Mouse (Mus musculus): ENCODE measurements around the gene Slfn8. TPM values are rescaled to one million over a fixed set of nuclear protein-coding genes. Genes with fewer than 3 reads are reported as not detected.

Gene Slfn8
- 0.37 and 1.3 TPM in 2 replicates for polyA plus RNA-seq (2012; rRNA removed)

GRCm38 (mm10) chr11:83020621-83021020, at the start of gene Slfn8:
Gene Slfn8 (minus strand): TSS chr11:83020810.
- no peaks in the 10 kb centered on the region for H3K4me1 ChIP-seq (ENCODE audit: control insufficient read depth, insufficient read depth, low read length)
- peak; percentile 36 for DNase-seq
- no peaks in the 10 kb centered on the region for H3K27me3 ChIP-seq (replicated peaks; ENCODE audit: control insufficient read depth, insufficient read depth, low read length)
- 52% methylated on average over 5 of the region's 5 CpGs for WGBS
- H3K4me3 ChIP-seq (ENCODE audit: insufficient read depth, low read depth, low read length): peak within 1 kb of the TSS; percentile 41
- TF ChIP-seq CTCF (conservative IDR thresholded peaks at IDR 0.05; ENCODE audit: insufficient read depth, insufficient read length, low read depth, low read length) (no peak), POLR2A (IDR thresholded peaks at IDR 0.05; ENCODE audit: low read depth, low read length) (no peak)
- no peaks in the 10 kb centered on the region for H3K36me3 ChIP-seq (ENCODE audit: control insufficient read depth, insufficient read depth, low read length)
- peak within 1 kb of the TSS; percentile 15 for H3K27ac ChIP-seq (ENCODE audit: insufficient read depth, low read depth, low read length)

- no peaks in the 10 kb centered on the region; the same call in 1 of the 2 replicates for H3K36me3 ChIP-seq (ENCODE audit: control insufficient read depth, insufficient read depth, low read length)
- no peak for DNase-seq
- H3K27ac ChIP-seq (ENCODE audit: insufficient read depth, low read depth, low read length): no peak overlapping the region
- H3K4me1 ChIP-seq (ENCODE audit: control insufficient read depth, insufficient read depth, low read length): no peaks in the 10 kb centered on the region
- TF ChIP-seq CTCF (conservative IDR thresholded peaks at IDR 0.05; ENCODE audit: insufficient read depth, insufficient read length, low read depth, low read length) (0 out of 2 replicates have a peak, but pooled peaks have one; percentile 10), POLR2A (IDR thresholded peaks at IDR 0.05; ENCODE audit: low read depth, low read length) (no peak)
- H3K4me3 ChIP-seq (ENCODE audit: insufficient read depth, low read depth, low read length): no peak overlapping the region
- no peaks in the 10 kb centered on the region; the same call in 1 of the 2 replicates for H3K27me3 ChIP-seq (replicated peaks; ENCODE audit: control insufficient read depth, insufficient read depth, low read length)
- WGBS: 75% methylated on average over 4 of the region's 4 CpGs
Observed at GRCm38 (mm10) chr11:83067982-83068694, 47.5 kb upstream of the Slfn8 start.

- peak overlapping the region; percentile 66 for H3K4me3 ChIP-seq (ENCODE audit: insufficient read depth, low read depth, low read length)
- 37% methylated on average over 11 of the region's 11 CpGs for WGBS
- TF ChIP-seq CTCF (conservative IDR thresholded peaks at IDR 0.05; ENCODE audit: insufficient read depth, insufficient read length, low read depth, low read length): no peak
- no peak for TF ChIP-seq POLR2A (IDR thresholded peaks at IDR 0.05; ENCODE audit: low read depth, low read length)
- peak overlapping the region; percentile 61; the same call in 1 of the 2 replicates for H3K27ac ChIP-seq (ENCODE audit: insufficient read depth, low read depth, low read length)
- DNase-seq: peak; percentile 60
- no peaks in the 10 kb centered on the region for H3K4me1 ChIP-seq (ENCODE audit: control insufficient read depth, insufficient read depth, low read length)
- no peaks in the 10 kb centered on the region; the same call in 1 of the 2 replicates for H3K27me3 ChIP-seq (replicated peaks; ENCODE audit: control insufficient read depth, insufficient read depth, low read length)
- no peaks in the 10 kb centered on the region; the same call in 1 of the 2 replicates for H3K36me3 ChIP-seq (ENCODE audit: control insufficient read depth, insufficient read depth, low read length)
Observed at GRCm38 (mm10) chr11:83066640-83067531, 46.3 kb upstream of the Slfn8 start.

GRCm38 (mm10) chr11:83065441-83066344, 45.1 kb upstream of the Slfn8 start:
- DNase-seq: no peak
- peak overlapping the region; percentile 81 for H3K27ac ChIP-seq (ENCODE audit: insufficient read depth, low read depth, low read length)
- TF ChIP-seq CTCF (conservative IDR thresholded peaks at IDR 0.05; ENCODE audit: insufficient read depth, insufficient read length, low read depth, low read length) (no peak), POLR2A (IDR thresholded peaks at IDR 0.05; ENCODE audit: low read depth, low read length) (no peak)
- peak overlapping the region; percentile 50 for H3K4me3 ChIP-seq (ENCODE audit: insufficient read depth, low read depth, low read length)
- WGBS: 21% methylated on average over 6 of the region's 6 CpGs
- H3K27me3 ChIP-seq (replicated peaks; ENCODE audit: control insufficient read depth, insufficient read depth, low read length): no peaks in the 10 kb centered on the region; the same call in 1 of the 2 replicates
- no peaks in the 10 kb centered on the region; the same call in 1 of the 2 replicates for H3K36me3 ChIP-seq (ENCODE audit: control insufficient read depth, insufficient read depth, low read length)
- no peaks in the 10 kb centered on the region for H3K4me1 ChIP-seq (ENCODE audit: control insufficient read depth, insufficient read depth, low read length)

- Histone ChIP-seq H3K27me3 (replicated peaks; ENCODE audit: control insufficient read depth, insufficient read depth, low read length) (no peaks in the 10 kb centered on the region; the same call in 1 of the 2 replicates), H3K36me3 (ENCODE audit: control insufficient read depth, insufficient read depth, low read length) (no peaks in the 10 kb centered on the region), H3K27ac (ENCODE audit: insufficient read depth, low read depth, low read length) (peak within 1 kb of the TSS; percentile 81), H3K4me1 (ENCODE audit: control insufficient read depth, insufficient read depth, low read length) (no peaks in the 10 kb centered on the region), H3K4me3 (ENCODE audit: insufficient read depth, low read depth, low read length) (peak within 1 kb of the TSS; percentile 50)
- DNase-seq: peak; percentile 64
- TF ChIP-seq POLR2A (IDR thresholded peaks at IDR 0.05; ENCODE audit: low read depth, low read length) (no peak), CTCF (conservative IDR thresholded peaks at IDR 0.05; ENCODE audit: insufficient read depth, insufficient read length, low read depth, low read length) (no peak)
- 82% methylated on average over 2 of the region's 2 CpGs for WGBS
Observed at GRCm38 (mm10) chr11:83064946-83065345, 44.3 kb upstream of the Slfn8 start, which contains the start of gene Slfn2. Gene Slfn2 (plus strand): TSS chr11:83065112.

- Histone ChIP-seq H3K36me3 (ENCODE audit: control insufficient read depth, insufficient read depth, low read length) (no peaks in the 10 kb centered on the region), H3K4me3 (ENCODE audit: insufficient read depth, low read depth, low read length) (no peak overlapping the region), H3K27me3 (replicated peaks; ENCODE audit: control insufficient read depth, insufficient read depth, low read length) (no peaks in the 10 kb centered on the region; the same call in 1 of the 2 replicates), H3K4me1 (ENCODE audit: control insufficient read depth, insufficient read depth, low read length) (no peaks in the 10 kb centered on the region), H3K27ac (ENCODE audit: insufficient read depth, low read depth, low read length) (no peak overlapping the region; the same call in 1 of the 2 replicates)
- WGBS: 37% methylated on average over 3 of the region's 3 CpGs
- DNase-seq: no peak
- TF ChIP-seq CTCF (conservative IDR thresholded peaks at IDR 0.05; ENCODE audit: insufficient read depth, insufficient read length, low read depth, low read length): no peak
- no peak for TF ChIP-seq POLR2A (IDR thresholded peaks at IDR 0.05; ENCODE audit: low read depth, low read length)
Observed at GRCm38 (mm10) chr11:83063941-83064349, 43.3 kb upstream of the Slfn8 start.
